In the genomic region with DNA sequence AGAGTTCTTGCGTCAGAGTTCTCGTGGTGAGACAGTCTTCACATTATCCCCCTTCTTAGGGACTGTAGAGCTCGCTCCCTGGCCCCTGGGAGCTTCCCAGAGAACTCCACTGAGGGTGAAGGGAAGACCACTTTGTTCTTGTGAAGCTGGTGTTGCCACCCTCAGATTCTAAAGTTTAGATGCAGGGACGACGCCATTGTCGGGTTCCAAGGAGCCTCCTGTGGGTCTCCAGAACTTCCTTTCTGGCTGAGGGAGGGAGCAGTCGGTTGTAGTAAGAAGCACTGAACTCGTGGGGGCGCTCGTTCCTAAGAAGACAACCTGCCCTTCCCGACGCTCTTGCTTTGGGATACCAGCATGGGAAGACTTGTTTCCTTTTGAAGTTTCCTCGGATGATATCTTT, we compare ENCODE assay signal across 9 mouse cellular contexts. TPM values are rescaled to one million over a fixed set of nuclear protein-coding genes. Genes with fewer than 3 reads are reported as not detected.
DNase-seq lines count a peak whose midpoint lies in the region; ATAC-seq and TF ChIP-seq lines count a peak whose summit lies in the region.
"Not testable (repeated sequence)": the region's sequence is repeated elsewhere in the genome, so short reads cannot be mapped to it uniquely, and the experiment has no call there.
"Had no signal": no experiment of that assay in that cellular context is flagged by ENCODE, and none has a peak within 500 bp of the region (broad histone marks: within the 10 kb centered on the region; RNA-seq: fewer than 3 reads in every experiment).

A gene (minus strand): TSS at position 223 of the 400 bp plus-strand sequence.

- not testable (repeated sequence) for H3K9ac ChIP-seq in lung, postnatal 0 days (replicated peaks; ENCODE audit: low read depth)

- not testable (repeated sequence) for ATAC-seq in lung, postnatal 0 days

- DNase-seq in ZHBTc4 (ENCODE audit: low read depth, low spot score), result peak; percentile 23
- peak; percentile 22 for DNase-seq in cerebellum, adult 9-10 months
- peak; percentile 23 to 29 for DNase-seq in frontal cortex, postnatal 25 days (ENCODE audit: low spot score in 2 of 2)
- peak; percentile 43 to 46 for DNase-seq in heart, postnatal 36 days
- peak; percentile 15 for DNase-seq in layer of hippocampus, adult 11-12 months (ENCODE audit: low spot score)
- DNase-seq in lung, postnatal 0 days (ENCODE audit: low spot score), result peak; percentile 7
- peak; percentile 6 for DNase-seq in right cerebral cortex, adult 18-20 months

- intact Hi-C loops in heart, postnatal 36 days (cut with DNase I), result not testable (repeated sequence)

- 59% methylated on average over 13 of the region's 13 CpGs for WGBS in lung, postnatal 0 days

- H3K36me3 ChIP-seq in lung, postnatal 0 days (ENCODE audit: insufficient read depth, low read length), result not testable (repeated sequence)

- H3K27ac ChIP-seq in lung, postnatal 0 days (ENCODE audit: low read length), result not testable (repeated sequence)

- not testable (repeated sequence) for H3K9me3 ChIP-seq in lung, postnatal 0 days (ENCODE audit: low read length)

- H3K4me2 ChIP-seq in lung, postnatal 0 days (replicated peaks; ENCODE audit: low read depth, low read length), result not testable (repeated sequence)

- peak; percentile 27 for TF ChIP-seq CTCF in lung, postnatal 0 days (IDR thresholded peaks at IDR 0.05)

- not testable (repeated sequence) for H3K27me3 ChIP-seq in lung, postnatal 0 days (replicated peaks; ENCODE audit: insufficient read depth, low read length)

- not testable (repeated sequence) for H3K4me1 ChIP-seq in lung, postnatal 0 days (ENCODE audit: insufficient read depth, low read depth, low read length)

- TF ChIP-seq EP300 in lung, postnatal 0 days (IDR thresholded peaks at IDR 0.05), result not testable (repeated sequence)

- not testable (repeated sequence) for H3K4me3 ChIP-seq in lung, postnatal 0 days (ENCODE audit: low read depth, low read length)

RNA-seq across cellular contexts. Expression of the gene that starts here (rescaled TPM):
- under 1 TPM in 1 of 2 experiments, not detected in 1; 0.35 TPM for total RNA-seq in heart, postnatal 36 days (2021)
- polyA plus RNA-seq in lung, postnatal 0 days (2015; fragmentation: Nextera tagmentation; extraction: Ambion mirVana), result not detected in 2 replicates
- polyA plus RNA-seq: lung, embryonic 16.5 days; myocyte had no signal

Comparison
In these comparisons a context has a peak if more than half of its experiments do, and no peak if none do; other contexts are left out.
1. Peak in DNase-seq in heart, postnatal 36 days; RNA of the gene not detected or under 1 TPM.
2. Peak in DNase-seq in lung, postnatal 0 days; RNA of the gene not detected or under 1 TPM.